Comparison of ENCODE assay signal across 21 mouse cellular contexts in genomic region chr1:37474634-37475190, GRCm38 (mm10). TPM values are rescaled to one million over a fixed set of nuclear protein-coding genes. Genes with fewer than 3 reads are reported as not detected.
A peak's percentile ranks its signal among the peaks of the same experiment; 100 is the strongest.
DNase-seq lines count a peak whose midpoint lies in the region; ATAC-seq and TF ChIP-seq lines count a peak whose summit lies in the region.
"Had no signal": no experiment of that assay in that cellular context is flagged by ENCODE, and none has a peak within 500 bp of the region (broad histone marks: within the 10 kb centered on the region; RNA-seq: fewer than 3 reads in every experiment).

No protein-coding gene starts in this region.

- DNase-seq in heart, postnatal 0 days (ENCODE audit: low spot score): no peak
- no peak for DNase-seq in heart, adult 2 months
- peak; percentile 88 for DNase-seq in A20 (ENCODE audit: low read depth, low spot score)
- no peak for DNase-seq in liver, postnatal 0 days
- DNase-seq in thymus, postnatal 4 days: no peak
- DNase-seq in urinary bladder, adult 18-20 months (ENCODE audit: low spot score in 2 of 2): no peak
- no peak for DNase-seq in adrenal gland, postnatal 14 days
- DNase-seq: adrenal gland, postnatal 10 days; cerebellum, adult 18-20 months; cerebellum, postnatal 36 days; gastrocnemius, postnatal 25 days; lung, embryonic 14.5 days had no signal

- intact Hi-C loops in heart, adult 2 months (cut with DNase I): loop anchor here (10.0 kb wide), 1 partner anchor 60 kb away; no protein-coding TSS in a partner anchor

- WGBS in heart, postnatal 0 days: 83% methylated on average over 6 of the region's 6 CpGs
- WGBS in heart, adult 2 months: 80% methylated on average over 6 of the region's 6 CpGs
- 59% methylated on average over 6 of the region's 6 CpGs for WGBS in liver, postnatal 0 days (ENCODE audit: insufficient replicate concordance)

- no peaks in the 10 kb centered on the region for H3K79me2 ChIP-seq in heart, adult 2 months (replicated peaks; ENCODE audit: control insufficient read depth, insufficient read depth, low read length)

- H3K4me2 ChIP-seq in heart, postnatal 0 days (ENCODE audit: low read depth, low read length): no peak overlapping the region
- peak overlapping the region; percentile 22; the same call in 1 of the 2 replicates for H3K4me2 ChIP-seq in liver, postnatal 0 days (ENCODE audit: low read depth, low read length)
- H3K4me2 ChIP-seq: forebrain, embryonic 12.5 days; heart, embryonic 11.5 days; hindbrain, embryonic 13.5 days; limb, embryonic 12.5 days; lung, embryonic 14.5 days; midbrain, embryonic 13.5 days had no signal

- ATAC-seq in heart, postnatal 0 days (ENCODE audit: insufficient read depth, low read depth): no peak
- no peak for ATAC-seq in liver, postnatal 0 days
- ATAC-seq: activated CD4-positive, CD25-positive, alpha-beta regulatory T cell, adult 4 months; intestine, postnatal 0 days; midbrain, embryonic 13.5 days had no signal

- H3K36me3 ChIP-seq in heart, postnatal 0 days (replicated peaks; ENCODE audit: control insufficient read depth, insufficient read depth, low read length): no peaks in the 10 kb centered on the region
- peaks cover 3% of the 10 kb centered on the region; the same call in 1 of the 2 replicates for H3K36me3 ChIP-seq in heart, adult 2 months (ENCODE audit: control insufficient read depth, insufficient read depth, low read length)
- H3K36me3 ChIP-seq in liver, postnatal 0 days (replicated peaks; ENCODE audit: insufficient read depth, low read length): no peaks in the 10 kb centered on the region
- H3K36me3 ChIP-seq: embryonic facial prominence, embryonic 10.5 days; forebrain, embryonic 12.5 days; hindbrain, embryonic 13.5 days; limb, embryonic 12.5 days; midbrain, embryonic 13.5 days had no signal

- H3K9me3 ChIP-seq in heart, postnatal 0 days (replicated peaks; ENCODE audit: control insufficient read depth, low read length): no peaks in the 10 kb centered on the region
- H3K9me3 ChIP-seq in liver, postnatal 0 days (ENCODE audit: low read length): no peaks in the 10 kb centered on the region
- H3K9me3 ChIP-seq: embryonic facial prominence, embryonic 10.5 days; forebrain, embryonic 12.5 days; hindbrain, embryonic 13.5 days; limb, embryonic 12.5 days; midbrain, embryonic 13.5 days had no signal

- no peak for TF ChIP-seq CTCF in heart, postnatal 0 days (IDR thresholded peaks at IDR 0.05; ENCODE audit: low read depth)
- no peak for TF ChIP-seq CTCF in heart, adult 2 months (IDR thresholded peaks at IDR 0.05)
- TF ChIP-seq CTCF in liver, postnatal 0 days (IDR thresholded peaks at IDR 0.05; ENCODE audit: low read depth): no peak

- no peaks in the 10 kb centered on the region for H3K27me3 ChIP-seq in heart, postnatal 0 days (ENCODE audit: control insufficient read depth, insufficient read depth, low read length)
- no peaks in the 10 kb centered on the region for H3K27me3 ChIP-seq in heart, adult 2 months (ENCODE audit: control insufficient read depth, insufficient read depth, low read length)
- no peaks in the 10 kb centered on the region for H3K27me3 ChIP-seq in liver, postnatal 0 days (ENCODE audit: insufficient read depth, low read length)
- H3K27me3 ChIP-seq: forebrain, embryonic 12.5 days; hindbrain, embryonic 13.5 days; limb, embryonic 12.5 days; midbrain, embryonic 13.5 days had no signal

- no peak for TF ChIP-seq EP300 in heart, postnatal 0 days (IDR thresholded peaks at IDR 0.05; ENCODE audit: low read depth)
- TF ChIP-seq EP300 in heart, adult 2 months (IDR thresholded peaks at IDR 0.05; ENCODE audit: insufficient read depth, low read depth, low read length): no peak
- TF ChIP-seq EP300 in liver, postnatal 0 days (IDR thresholded peaks at IDR 0.05; ENCODE audit: low read depth): no peak

- no peak overlapping the region for H3K4me3 ChIP-seq in heart, postnatal 0 days (ENCODE audit: low read depth, low read length)
- no peak overlapping the region for H3K4me3 ChIP-seq in heart, adult 2 months
- H3K4me3 ChIP-seq in brown adipose tissue, adult 24 weeks (ENCODE audit: insufficient read depth, low read depth, low read length): no peak overlapping the region
- H3K4me3 ChIP-seq in liver, postnatal 0 days (ENCODE audit: low read depth, low read length): no peak overlapping the region
- H3K4me3 ChIP-seq: embryonic facial prominence, embryonic 10.5 days; forebrain, embryonic 12.5 days; hindbrain, embryonic 13.5 days; limb, embryonic 12.5 days; midbrain, embryonic 13.5 days had no signal

- peaks cover 8% of the 10 kb centered on the region; the same call in 1 of the 2 replicates for H3K4me1 ChIP-seq in heart, postnatal 0 days (ENCODE audit: control insufficient read depth, insufficient read depth)
- H3K4me1 ChIP-seq in heart, adult 2 months (ENCODE audit: control insufficient read depth, insufficient read depth, low read length): peaks cover 6% of the 10 kb centered on the region
- peaks cover 5% of the 10 kb centered on the region; the same call in 1 of the 2 replicates for H3K4me1 ChIP-seq in brown adipose tissue, adult 24 weeks (ENCODE audit: control insufficient read depth, insufficient read depth, insufficient read length, low read length)
- peaks cover 23% of the 10 kb centered on the region for H3K4me1 ChIP-seq in liver, postnatal 0 days (ENCODE audit: insufficient read depth)
- H3K4me1 ChIP-seq: forebrain, embryonic 12.5 days; hindbrain, embryonic 13.5 days; midbrain, embryonic 13.5 days had no signal

- TF ChIP-seq POLR2A in heart, adult 2 months (IDR thresholded peaks at IDR 0.05; ENCODE audit: insufficient read depth, low read depth, low read length): no peak

- H3K27ac ChIP-seq in heart, postnatal 0 days (ENCODE audit: low read depth): no peak overlapping the region
- H3K27ac ChIP-seq in heart, adult 2 months: no peak overlapping the region; the same call in 1 of the 2 replicates
- H3K27ac ChIP-seq in brown adipose tissue, adult 24 weeks (replicated peaks; ENCODE audit: low read depth, low read length): peak overlapping the region; percentile 81
- peak overlapping the region; percentile 68 for H3K27ac ChIP-seq in liver, postnatal 0 days (ENCODE audit: low read depth)
- H3K27ac ChIP-seq: embryonic facial prominence, embryonic 10.5 days; forebrain, embryonic 12.5 days; hindbrain, embryonic 13.5 days; limb, embryonic 12.5 days; midbrain, embryonic 13.5 days had no signal

- peak overlapping the region; percentile 42; the same call in 1 of the 2 replicates for H3K9ac ChIP-seq in heart, postnatal 0 days (replicated peaks; ENCODE audit: low read depth, low read length)
- H3K9ac ChIP-seq in heart, adult 2 months (ENCODE audit: low read depth, low read length): no peak overlapping the region
- no peak overlapping the region for H3K9ac ChIP-seq in liver, postnatal 0 days (replicated peaks)
- H3K9ac ChIP-seq: forebrain, embryonic 12.5 days; hindbrain, embryonic 13.5 days; limb, embryonic 12.5 days; lung, embryonic 14.5 days; midbrain, embryonic 13.5 days had no signal

RNA-seq across cellular contexts. Expression of gene Unc50, which starts 44.8 kb away (rescaled TPM):
- total RNA-seq in heart, postnatal 0 days (2014; rRNA removed; ENCODE audit: low replicate concordance): 57.6 and 83.8 TPM in 2 replicates
- 78.7 and 83.3 TPM in 2 replicates for polyA plus RNA-seq in heart, postnatal 0 days (2015; fragmentation: Nextera tagmentation; extraction: Ambion mirVana)
- total RNA-seq in heart, adult 2 months (2021): 10 to 100 TPM; 32.0 to 33.6 TPM
- polyA plus RNA-seq in heart, adult 2 months (2012; rRNA removed): 25.6 and 58.9 TPM in 2 replicates
- polyA plus RNA-seq in brown adipose tissue, adult 24 weeks (2012; ENCODE audit: insufficient read depth, insufficient read length, missing spikeins): 44.5 and 47.5 TPM in 2 replicates
- polyA plus RNA-seq in liver, postnatal 0 days (2015; fragmentation: Nextera tagmentation; extraction: Ambion mirVana): 77.0 and 78.6 TPM in 2 replicates
- total RNA-seq in adrenal gland, postnatal 14 days (2021): 60.5 and 66.7 TPM in 2 replicates

RNA-seq across cellular contexts. Expression of gene Coa5, which starts 44.8 kb away (rescaled TPM):
- 48.9 and 65.0 TPM in 2 replicates for total RNA-seq in heart, postnatal 0 days (2014; rRNA removed; ENCODE audit: low replicate concordance)
- polyA plus RNA-seq in heart, postnatal 0 days (2015; fragmentation: Nextera tagmentation; extraction: Ambion mirVana): 55.3 and 60.1 TPM in 2 replicates
- total RNA-seq in heart, adult 2 months (2021): 100 to 1,000 TPM in 1 of 2 experiments, 10 to 100 TPM in 1; 97.3 to 106 TPM
- 100 and 178 TPM in 2 replicates for polyA plus RNA-seq in heart, adult 2 months (2012; rRNA removed)
- polyA plus RNA-seq in brown adipose tissue, adult 24 weeks (2012; ENCODE audit: insufficient read depth, insufficient read length, missing spikeins): 151 and 222 TPM in 2 replicates
- polyA plus RNA-seq in liver, postnatal 0 days (2015; fragmentation: Nextera tagmentation; extraction: Ambion mirVana): 19.6 and 23.0 TPM in 2 replicates
- 95.9 and 97.8 TPM in 2 replicates for total RNA-seq in adrenal gland, postnatal 14 days (2021)

Comparison
In these comparisons a context has a peak if more than half of its experiments do, and no peak if none do; other contexts are left out.
1. H3K27ac ChIP-seq: peak in brown adipose tissue, adult 24 weeks (single experiment) and liver, postnatal 0 days (single experiment); none in heart, postnatal 0 days (single experiment) and heart, adult 2 months (single experiment).